Mouse (Mus musculus) kidney, adult 2 months (tissue): ENCODE results near the gene Irf2. TPM values are rescaled to one million over a fixed set of nuclear protein-coding genes. Genes with fewer than 3 reads are reported as not detected.

Experiments used
- DNase-seq: peaks from one replicate; pipeline ENCODE4 v3.0.0; 2021
- H3K27ac ChIP-seq: fragments of 200-500 bp; 2 replicates; pipeline ENCODE4 v1.5.1; 2012; ENCODE audit warnings: low read depth, low read length, control low read depth, inconsistent platforms; ENCODE audit not compliant: insufficient read depth
- H3K27me3 ChIP-seq: fragments of 200-500 bp; replicated peaks from 2 replicates; pipeline ENCODE4 v1.6.1; 2012; ENCODE audit warnings: mild to moderate bottlenecking, moderate library complexity, low read length, inconsistent platforms; ENCODE audit not compliant: control insufficient read depth, insufficient read depth
- H3K36me3 ChIP-seq: fragments of 200-500 bp; 2 replicates; pipeline ENCODE4 v1.6.1; 2012; ENCODE audit warnings: mild to moderate bottlenecking, moderate library complexity, low read length, inconsistent platforms; ENCODE audit not compliant: control insufficient read depth, insufficient read depth
- H3K4me1 ChIP-seq: fragments of 200-500 bp; 2 replicates; pipeline ENCODE4 v1.6.1; 2011; ENCODE audit warnings: low read length; ENCODE audit not compliant: control insufficient read depth, insufficient read depth
- H3K4me3 ChIP-seq: fragments of 200-500 bp; 2 replicates; pipeline ENCODE4 v1.5.1; 2011; ENCODE audit warnings: mild to moderate bottlenecking, low read depth, low read length, control low read depth; ENCODE audit not compliant: insufficient read depth
- CTCF ChIP-seq: fragments of 200-500 bp; conservative IDR thresholded peaks from 2 replicates; pipeline ENCODE4 v1.5.1; 2011; ENCODE audit warnings: low read depth, mild to moderate bottlenecking, control low read depth, low read length, moderate library complexity, mixed read lengths; ENCODE audit not compliant: insufficient read depth, insufficient read length
- POLR2A ChIP-seq: fragments of 200-500 bp; IDR thresholded peaks from one replicate; pipeline ENCODE4 v1.6.1; 2011; ENCODE audit warnings: low read depth, low read length, control low read depth
- WGBS: fragments of 180-500 bp; shearing (Covaris S2); methylation state at CpG from one replicate; pipeline ENCODE4 v1.1.7; 2018; 5-methylcytosine and 5-hydroxymethylcytosine counted together
- polyA plus RNA-seq: library from polyadenylated mRNA; depleted of rRNA; stranded (reverse); fragments of >200 nt; gene quantifications from 2 replicates; pipeline ENCODE4 v1.2.3, GENCODE M21; 2012

Irf2 gene
- polyA plus RNA-seq, 1 experiment = 12.6 TPM

DNA sequence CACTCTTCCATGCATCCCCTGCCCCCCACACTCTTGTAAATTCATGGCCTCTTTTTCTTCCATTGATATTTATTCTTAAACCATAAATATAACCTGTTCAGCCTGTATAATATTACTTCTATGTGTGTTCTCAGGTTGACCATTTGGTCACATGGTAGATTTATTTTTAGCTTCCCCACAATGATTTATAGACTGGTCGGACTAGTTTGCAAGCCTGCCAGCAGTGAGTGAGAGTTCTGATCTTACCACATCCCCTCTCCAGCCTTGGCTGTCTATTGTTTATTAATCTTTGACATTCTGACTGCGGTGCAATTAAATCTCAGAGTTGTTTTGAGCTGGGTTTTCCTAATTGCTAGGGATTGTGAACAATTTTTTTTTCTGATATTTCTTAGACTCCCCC, 60.2 kb downstream of the Irf2 start:
- Histone ChIP-seq H3K27me3 (no peaks in the 10 kb centered on the region), H3K36me3 (no peaks in the 10 kb centered on the region; the same call in none of the 2 replicates), H3K4me3 (no peak overlapping the region), H3K27ac (no peak overlapping the region), H3K4me1 (peaks cover 17% of the 10 kb centered on the region)
- WGBS = 3% methylated on average over 2 of the region's 2 CpGs
- TF ChIP-seq POLR2A = no peak
- no peak for TF ChIP-seq CTCF
- peak; percentile 91 for DNase-seq

GRCm38 (mm10) chr8:46801153-46801684, 61.7 kb downstream of the Irf2 start:
- no peak for DNase-seq
- no peaks in the 10 kb centered on the region; the same call in 1 of the 2 replicates for H3K36me3 ChIP-seq
- H3K4me3 ChIP-seq = no peak overlapping the region
- H3K27me3 ChIP-seq = no peaks in the 10 kb centered on the region
- H3K27ac ChIP-seq = 0 out of 2 replicates have a peak overlapping the region, but pooled peaks have one; percentile 59
- H3K4me1 ChIP-seq = peaks cover 18% of the 10 kb centered on the region
- no peak for TF ChIP-seq POLR2A
- TF ChIP-seq CTCF = no peak
- WGBS = 53% methylated on average over 1 of the region's 1 CpGs

- no peaks in the 10 kb centered on the region for H3K27me3 ChIP-seq
- no peak overlapping the region for H3K4me3 ChIP-seq
- 55% methylated on average over 2 of the region's 2 CpGs for WGBS
- DNase-seq = no peak
- no peak overlapping the region for H3K27ac ChIP-seq
- H3K4me1 ChIP-seq = peaks cover 18% of the 10 kb centered on the region
- peaks cover 6% of the 10 kb centered on the region; the same call in 1 of the 2 replicates for H3K36me3 ChIP-seq
- TF ChIP-seq POLR2A (no peak), CTCF (no peak)
These were observed 62.5 kb downstream of the Irf2 start for GRCm38 (mm10) chr8:46802009-46802408.

GRCm38 (mm10) chr8:46804721-46805120, 65.2 kb downstream of the Irf2 start:
- Histone ChIP-seq H3K36me3 (peaks cover 16% of the 10 kb centered on the region), H3K4me1 (peaks cover 12% of the 10 kb centered on the region), H3K27me3 (no peaks in the 10 kb centered on the region), H3K4me3 (no peak overlapping the region), H3K27ac (no peak overlapping the region)
- 66% methylated on average over 5 of the region's 5 CpGs for WGBS
- TF ChIP-seq POLR2A = no peak
- no peak for TF ChIP-seq CTCF
- no peak for DNase-seq

DNA sequence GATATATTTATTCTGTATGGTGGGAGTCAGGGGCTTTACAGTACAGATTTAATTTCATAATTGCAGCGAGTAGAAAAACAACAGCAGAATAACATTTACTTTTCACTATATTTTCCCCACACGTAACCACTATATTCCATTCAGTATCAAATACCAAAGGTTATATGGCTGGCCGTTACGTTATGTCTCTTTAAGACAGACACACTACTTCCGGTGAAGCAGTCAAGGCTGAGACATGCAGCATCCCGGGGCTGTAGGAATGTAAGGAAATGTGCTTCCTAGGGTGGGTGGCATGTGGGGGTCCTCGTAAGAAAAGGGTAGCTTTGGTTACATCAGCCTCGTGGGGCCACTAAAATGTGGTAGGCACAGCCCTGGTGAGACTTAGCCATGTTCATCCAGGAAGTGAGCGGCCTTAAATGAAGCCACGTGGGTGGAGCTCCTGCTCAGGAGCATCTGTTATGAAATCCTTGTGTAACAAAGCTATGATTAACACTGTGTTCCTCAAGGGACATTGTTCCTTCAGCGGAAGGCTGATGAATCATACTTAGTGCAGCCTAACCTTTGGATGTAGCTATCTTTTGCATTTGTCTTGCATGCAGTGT, 71.6 kb downstream of the Irf2 start:
- 81% methylated on average over 11 of the region's 11 CpGs for WGBS
- Histone ChIP-seq H3K4me3 (no peak overlapping the region), H3K27ac (no peak overlapping the region), H3K4me1 (no peaks in the 10 kb centered on the region), H3K27me3 (no peaks in the 10 kb centered on the region), H3K36me3 (peaks cover 16% of the 10 kb centered on the region)
- no peak for TF ChIP-seq CTCF
- DNase-seq = no peak

GRCm38 (mm10) chr8:46811944-46812343, 72.4 kb downstream of the Irf2 start:
- DNase-seq = no peak

DNA sequence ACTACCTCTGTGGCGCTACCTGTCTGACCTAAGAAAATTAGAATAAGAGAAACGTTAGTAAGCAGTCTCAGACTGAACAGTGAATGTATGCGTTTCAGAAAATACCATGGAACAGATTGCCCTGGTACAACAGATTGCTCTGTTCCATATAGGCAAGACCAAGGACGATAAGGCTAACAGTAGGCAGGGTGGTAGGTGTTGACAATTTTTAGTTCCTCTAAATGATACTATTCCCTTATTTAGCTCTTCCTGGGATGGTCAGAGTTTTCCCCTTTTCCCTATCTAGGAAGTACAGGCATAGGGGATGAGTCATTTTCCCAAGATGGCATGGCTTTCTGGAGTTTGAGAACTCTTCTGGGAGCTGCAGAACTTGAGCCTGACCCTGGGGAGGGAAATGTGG, 73.4 kb downstream of the Irf2 start:
- H3K27me3 ChIP-seq = no peaks in the 10 kb centered on the region
- H3K27ac ChIP-seq = no peak overlapping the region
- peaks cover 5% of the 10 kb centered on the region for H3K36me3 ChIP-seq
- 0 out of 2 replicates have a peak, but pooled peaks cover 3% of the 10 kb centered on the region for H3K4me1 ChIP-seq
- H3K4me3 ChIP-seq = no peak overlapping the region
- WGBS = 90% methylated on average over 4 of the region's 4 CpGs
- no peak for DNase-seq
- TF ChIP-seq CTCF (no peak), POLR2A (no peak)

More at GRCm38 (mm10) chr8:46811944-46812343, 72.4 kb downstream of the Irf2 start:
- Histone ChIP-seq H3K27ac (no peak overlapping the region), H3K4me1 (0 out of 2 replicates have a peak, but pooled peaks cover under 1% of the 10 kb centered on the region), H3K36me3 (peaks cover 11% of the 10 kb centered on the region), H3K4me3 (no peak overlapping the region), H3K27me3 (no peaks in the 10 kb centered on the region)
- 74% methylated on average over 2 of the region's 2 CpGs for WGBS
- TF ChIP-seq CTCF = no peak
- no peak for TF ChIP-seq POLR2A
